Mouse (Mus musculus) liver, postnatal 0 days (tissue): ENCODE results near the gene Isyna1.

Experiments
- CTCF ChIP-seq: sonication (generic); IDR thresholded peaks from 2 replicates; pipeline ENCODE4 v1.5.1; 2016; ENCODE audit warnings: antibody characterized with exemption, low read depth
- EP300 ChIP-seq: IDR thresholded peaks from 2 replicates; pipeline ENCODE4 v1.6.1; 2016; ENCODE audit warnings: antibody characterized with exemption, low read depth, mild to moderate bottlenecking

DNA sequence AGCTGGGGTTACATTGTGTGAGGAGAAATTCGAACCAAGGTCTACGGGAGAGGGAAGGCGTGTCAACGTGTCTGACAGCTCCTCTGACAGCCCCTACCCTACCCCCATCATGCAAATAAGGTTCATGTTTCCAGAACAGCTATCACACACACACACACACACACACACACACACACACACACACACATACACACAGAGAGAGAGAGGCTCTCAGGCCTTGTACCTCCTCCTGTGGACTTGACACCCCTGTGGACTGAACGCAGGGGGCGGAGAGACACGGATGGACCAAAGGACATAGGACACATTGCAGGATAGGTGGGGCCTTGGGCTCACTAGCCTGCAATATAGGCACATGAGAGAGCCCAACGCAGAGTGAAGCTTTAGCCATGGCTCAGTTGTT lies 42.7 kb downstream of the Isyna1 start:
- TF ChIP-seq EP300: peak; percentile 72
- TF ChIP-seq CTCF: no peak
